Mouse (Mus musculus): ENCODE measurements at regions not wholly inside any gene's neighbourhood (a gene's known extent, or its start where the extent isn't known, plus 50 kb on each side); places are given as distances from the start of the nearest gene placed in this dataset.

GRCm38 (mm10) chr9:61070315-61070707 lies 276.0 kb downstream of the Uaca start:
- H3K27me3 ChIP-seq (replicated peaks): peaks cover 51% of the 10 kb centered on the region
- no peak overlapping the region for H3K27ac ChIP-seq (replicated peaks)
- no peak for ATAC-seq (ENCODE audit: extremely low read depth, insufficient number of reproducible peaks, low FRiP score, low TSS enrichment)
- peaks cover 1% of the 10 kb centered on the region; the same call in 1 of the 2 replicates for H3K4me1 ChIP-seq
- no peak overlapping the region for H3K4me3 ChIP-seq
- no peaks in the 10 kb centered on the region for H3K36me3 ChIP-seq
- H3K4me2 ChIP-seq: no peak overlapping the region
- H3K9me3 ChIP-seq: no peaks in the 10 kb centered on the region
- 69% methylated on average over 8 of the region's 8 CpGs for WGBS
- H3K9ac ChIP-seq: no peak overlapping the region

- 55% methylated on average over 9 of the region's 9 CpGs for WGBS
- ATAC-seq (ENCODE audit: extremely low read depth, insufficient number of reproducible peaks, low FRiP score, low TSS enrichment): no peak
Measured at GRCm38 (mm10) chr9:61070861-61071260, 276.5 kb downstream of the Uaca start.

GRCm38 (mm10) chr9:61073482-61073881 lies 279.1 kb downstream of the Uaca start:
- Histone ChIP-seq H3K9me3 (no peaks in the 10 kb centered on the region), H3K27ac (replicated peaks) (no peak overlapping the region)
- 42% methylated on average over 4 of the region's 4 CpGs for WGBS

More at GRCm38 (mm10) chr9:61070861-61071260, 276.5 kb downstream of the Uaca start:
- Histone ChIP-seq H3K27me3 (replicated peaks) (peaks cover 56% of the 10 kb centered on the region), H3K4me2 (no peak overlapping the region), H3K36me3 (no peaks in the 10 kb centered on the region), H3K9me3 (no peaks in the 10 kb centered on the region), H3K9ac (no peak overlapping the region), H3K4me3 (no peak overlapping the region), H3K4me1 (no peaks in the 10 kb centered on the region), H3K27ac (replicated peaks) (no peak overlapping the region)

GRCm38 (mm10) chr9:61075071-61075470 lies 280.7 kb downstream of the Uaca start:
- H3K9ac ChIP-seq: no peak overlapping the region
- ATAC-seq (ENCODE audit: extremely low read depth, insufficient number of reproducible peaks, low FRiP score, low TSS enrichment): no peak
- H3K36me3 ChIP-seq: no peaks in the 10 kb centered on the region
- peaks cover 45% of the 10 kb centered on the region for H3K27me3 ChIP-seq (replicated peaks)
- H3K27ac ChIP-seq (replicated peaks): no peak overlapping the region
- H3K4me1 ChIP-seq: no peaks in the 10 kb centered on the region
- H3K4me2 ChIP-seq: no peak overlapping the region
- H3K4me3 ChIP-seq: no peak overlapping the region
- 73% methylated on average over 4 of the region's 4 CpGs for WGBS
- no peaks in the 10 kb centered on the region for H3K9me3 ChIP-seq

More at GRCm38 (mm10) chr9:61073482-61073881, 279.1 kb downstream of the Uaca start:
- H3K4me2 ChIP-seq: no peak overlapping the region
- H3K27me3 ChIP-seq (replicated peaks): peaks cover 47% of the 10 kb centered on the region
- no peaks in the 10 kb centered on the region for H3K36me3 ChIP-seq
- no peak for ATAC-seq (ENCODE audit: extremely low read depth, insufficient number of reproducible peaks, low FRiP score, low TSS enrichment)
- no peak overlapping the region for H3K9ac ChIP-seq
- H3K4me1 ChIP-seq: no peaks in the 10 kb centered on the region
- H3K4me3 ChIP-seq: no peak overlapping the region

- Histone ChIP-seq H3K9ac (no peak overlapping the region), H3K9me3 (no peaks in the 10 kb centered on the region), H3K36me3 (no peaks in the 10 kb centered on the region), H3K4me2 (no peak overlapping the region), H3K4me1 (no peaks in the 10 kb centered on the region), H3K4me3 (no peak overlapping the region), H3K27me3 (replicated peaks) (peaks cover 41% of the 10 kb centered on the region), H3K27ac (replicated peaks) (no peak overlapping the region)
- whole genome bisulfite sequencing: 56% methylated on average over 2 of the region's 2 CpGs
- ATAC-seq (ENCODE audit: extremely low read depth, insufficient number of reproducible peaks, low FRiP score, low TSS enrichment): no peak
Measured at GRCm38 (mm10) chr9:61077181-61077580, 282.8 kb downstream of the Uaca start.

- Histone ChIP-seq H3K4me2 (no peak overlapping the region), H3K4me1 (no peaks in the 10 kb centered on the region), H3K27me3 (replicated peaks) (peaks cover 44% of the 10 kb centered on the region), H3K9me3 (no peaks in the 10 kb centered on the region), H3K27ac (replicated peaks) (no peak overlapping the region), H3K4me3 (no peak overlapping the region), H3K36me3 (no peaks in the 10 kb centered on the region), H3K9ac (no peak overlapping the region)
- ATAC-seq (ENCODE audit: extremely low read depth, insufficient number of reproducible peaks, low FRiP score, low TSS enrichment): no peak
- 68% methylated on average over 4 of the region's 4 CpGs for WGBS
Measured at GRCm38 (mm10) chr9:61077807-61078206, 283.5 kb downstream of the Uaca start.

GRCm38 (mm10) chr9:61081474-61082021 lies 287.2 kb downstream of the Uaca start:
- 74% methylated on average over 16 of the region's 16 CpGs for WGBS
- no peaks in the 10 kb centered on the region for H3K9me3 ChIP-seq
- no peak for ATAC-seq (ENCODE audit: extremely low read depth, insufficient number of reproducible peaks, low FRiP score, low TSS enrichment)
- H3K4me3 ChIP-seq: no peak overlapping the region
- H3K36me3 ChIP-seq: no peaks in the 10 kb centered on the region
- H3K27ac ChIP-seq (replicated peaks): no peak overlapping the region
- no peak overlapping the region for H3K9ac ChIP-seq
- no peak overlapping the region for H3K4me2 ChIP-seq
- H3K4me1 ChIP-seq: no peaks in the 10 kb centered on the region
- H3K27me3 ChIP-seq (replicated peaks): peaks cover 54% of the 10 kb centered on the region

- H3K27me3 ChIP-seq (replicated peaks): peaks cover 45% of the 10 kb centered on the region
- no peaks in the 10 kb centered on the region for H3K36me3 ChIP-seq
- WGBS: 72% methylated on average over 13 of the region's 13 CpGs
- H3K4me3 ChIP-seq: no peak overlapping the region
- H3K27ac ChIP-seq (replicated peaks): no peak overlapping the region
- no peaks in the 10 kb centered on the region for H3K4me1 ChIP-seq
- no peak overlapping the region for H3K4me2 ChIP-seq
- H3K9ac ChIP-seq: no peak overlapping the region
- ATAC-seq (ENCODE audit: extremely low read depth, insufficient number of reproducible peaks, low FRiP score, low TSS enrichment): no peak
- H3K9me3 ChIP-seq: no peaks in the 10 kb centered on the region
Measured at GRCm38 (mm10) chr9:61084655-61085230, 287.4 kb upstream of the Tle3 start.

- no peak overlapping the region for H3K27ac ChIP-seq (replicated peaks)
- 77% methylated on average over 3 of the region's 3 CpGs for WGBS
- H3K9me3 ChIP-seq: 0 out of 2 replicates have a peak, but pooled peaks cover 3% of the 10 kb centered on the region
Measured at GRCm38 (mm10) chr9:61087035-61087434, 285.1 kb upstream of the Tle3 start.

GRCm38 (mm10) chr9:61089066-61089686 lies 283.0 kb upstream of the Tle3 start:
- Histone ChIP-seq H3K27me3 (replicated peaks) (peaks cover 15% of the 10 kb centered on the region), H3K4me2 (no peak overlapping the region), H3K4me1 (no peaks in the 10 kb centered on the region), H3K9ac (no peak overlapping the region), H3K4me3 (no peak overlapping the region), H3K36me3 (no peaks in the 10 kb centered on the region), H3K9me3 (0 out of 2 replicates have a peak, but pooled peaks cover 3% of the 10 kb centered on the region), H3K27ac (replicated peaks) (no peak overlapping the region)
- WGBS: 76% methylated on average over 2 of the region's 2 CpGs
- no peak for ATAC-seq (ENCODE audit: extremely low read depth, insufficient number of reproducible peaks, low FRiP score, low TSS enrichment)

More at GRCm38 (mm10) chr9:61087035-61087434, 285.1 kb upstream of the Tle3 start:
- Histone ChIP-seq H3K4me2 (no peak overlapping the region), H3K4me3 (no peak overlapping the region), H3K27me3 (replicated peaks) (peaks cover 36% of the 10 kb centered on the region), H3K9ac (no peak overlapping the region), H3K36me3 (no peaks in the 10 kb centered on the region), H3K4me1 (no peaks in the 10 kb centered on the region)
- ATAC-seq (ENCODE audit: extremely low read depth, insufficient number of reproducible peaks, low FRiP score, low TSS enrichment): no peak

- Histone ChIP-seq H3K27me3 (replicated peaks) (peaks cover 1% of the 10 kb centered on the region; the same call in 1 of the 2 replicates), H3K36me3 (no peaks in the 10 kb centered on the region), H3K4me1 (no peaks in the 10 kb centered on the region), H3K9me3 (0 out of 2 replicates have a peak, but pooled peaks cover 3% of the 10 kb centered on the region), H3K4me3 (no peak overlapping the region), H3K4me2 (no peak overlapping the region), H3K9ac (no peak overlapping the region), H3K27ac (replicated peaks) (no peak overlapping the region)
- ATAC-seq (ENCODE audit: extremely low read depth, insufficient number of reproducible peaks, low FRiP score, low TSS enrichment): no peak
- 53% methylated on average over 2 of the region's 2 CpGs for WGBS
Measured at GRCm38 (mm10) chr9:61091036-61091435, 281.1 kb upstream of the Tle3 start.

Data from heart, embryonic 13.5 days (tissue).